Mouse (Mus musculus) cerebellum, adult 2 months (tissue): Measurements from ENCODE around the gene Mettl1. TPM values are rescaled to one million over a fixed set of nuclear protein-coding genes. Genes with fewer than 3 reads are reported as not detected.
"Not testable (repeated sequence)": the region's sequence is repeated elsewhere in the genome, so short reads cannot be mapped to it uniquely, and the experiment has no call there.

ENCODE experiments used
- DNase-seq, 2 experiments: peaks; one replicate each; pipeline ENCODE4 v3.0.0; 2021
- H3K27ac ChIP-seq: fragments of 200-500 bp; 2 replicates; pipeline ENCODE4 v1.5.1; 2012; ENCODE audit warnings: low read length, control low read depth, inconsistent platforms; ENCODE audit not compliant: insufficient read depth
- H3K27me3 ChIP-seq: fragments of 200-500 bp; 2 replicates; pipeline ENCODE4 v1.6.1; 2012; ENCODE audit warnings: inconsistent platforms, mild to moderate bottlenecking, low read length, moderate library complexity; ENCODE audit not compliant: control insufficient read depth, insufficient read depth
- H3K4me1 ChIP-seq: fragments of 200-500 bp; 2 replicates; pipeline ENCODE4 v1.6.1; 2011; ENCODE audit warnings: low read length; ENCODE audit not compliant: control insufficient read depth, insufficient read depth
- H3K4me3 ChIP-seq: fragments of 200-500 bp; replicated peaks from 2 replicates; pipeline ENCODE3; 2011; ENCODE audit warnings: mild to moderate bottlenecking, low read depth, low read length, control low read depth; ENCODE audit not compliant: insufficient read depth
- CTCF ChIP-seq: fragments of 200-500 bp; IDR thresholded peaks from 2 replicates; pipeline ENCODE4 v1.5.1; 2011; ENCODE audit warnings: low read depth, mild to moderate bottlenecking, control low read depth, low read length, moderate library complexity, borderline replicate concordance; ENCODE audit not compliant: insufficient read depth
- POLR2A ChIP-seq: fragments of 200-500 bp; IDR thresholded peaks from 2 replicates; pipeline ENCODE4 v1.6.1; 2011; ENCODE audit warnings: low read length, control low read depth, borderline replicate concordance; ENCODE audit not compliant: insufficient read depth
- WGBS: fragments of 180-500 bp; shearing (Covaris S2); methylation state at CpG from one replicate; pipeline ENCODE4 v1.1.7; 2018; 5-methylcytosine and 5-hydroxymethylcytosine counted together
- polyA plus RNA-seq: library from polyadenylated mRNA; depleted of rRNA; stranded (reverse); fragments of >200 nt; gene quantifications from 2 replicates; pipeline ENCODE4 v1.2.3, GENCODE M21; 2012

Mettl1 gene
- polyA plus RNA-seq, 1 experiment, result 11.8 TPM

- WGBS, result 40% methylated on average over 9 of the region's 9 CpGs
- no peak overlapping the region for H3K27ac ChIP-seq
- no peaks in the 10 kb centered on the region for H3K27me3 ChIP-seq
- TF ChIP-seq CTCF, result no peak
- no peak for TF ChIP-seq POLR2A
- no peak for DNase-seq
- H3K4me1 ChIP-seq, result peaks cover 4% of the 10 kb centered on the region; the same call in 1 of the 2 replicates
- peak overlapping the region; percentile 90 for H3K4me3 ChIP-seq
These were observed 30.0 kb downstream of the Mettl1 start for GRCm38 (mm10) chr10:127071203-127071602.

GRCm38 (mm10) chr10:127072270-127072669 lies 31.1 kb downstream of the Mettl1 start:
- not testable (repeated sequence) for H3K4me1 ChIP-seq, H3K4me3 ChIP-seq, H3K27me3 ChIP-seq, DNase-seq, H3K27ac ChIP-seq
- 68% methylated on average over 4 of the region's 4 CpGs for WGBS

GRCm38 (mm10) chr10:127072969-127073368 lies 31.8 kb downstream of the Mettl1 start:
- DNase-seq, result not testable (repeated sequence)
- WGBS, result 77% methylated on average over 2 of the region's 2 CpGs

GRCm38 (mm10) chr10:127073981-127074380 lies 32.8 kb downstream of the Mettl1 start:
- no peak for TF ChIP-seq POLR2A
- no peak for TF ChIP-seq CTCF
- H3K27ac ChIP-seq, result no peak overlapping the region
- peaks cover 13% of the 10 kb centered on the region for H3K4me1 ChIP-seq
- WGBS, result 93% methylated on average over 1 of the region's 1 CpGs
- no peak overlapping the region for H3K4me3 ChIP-seq
- H3K27me3 ChIP-seq, result no peaks in the 10 kb centered on the region
- DNase-seq, result no peak

More at GRCm38 (mm10) chr10:127072969-127073368, 31.8 kb downstream of the Mettl1 start:
- H3K4me1 ChIP-seq, H3K27ac ChIP-seq, H3K4me3 ChIP-seq, H3K27me3 ChIP-seq: not testable (repeated sequence)

DNA sequence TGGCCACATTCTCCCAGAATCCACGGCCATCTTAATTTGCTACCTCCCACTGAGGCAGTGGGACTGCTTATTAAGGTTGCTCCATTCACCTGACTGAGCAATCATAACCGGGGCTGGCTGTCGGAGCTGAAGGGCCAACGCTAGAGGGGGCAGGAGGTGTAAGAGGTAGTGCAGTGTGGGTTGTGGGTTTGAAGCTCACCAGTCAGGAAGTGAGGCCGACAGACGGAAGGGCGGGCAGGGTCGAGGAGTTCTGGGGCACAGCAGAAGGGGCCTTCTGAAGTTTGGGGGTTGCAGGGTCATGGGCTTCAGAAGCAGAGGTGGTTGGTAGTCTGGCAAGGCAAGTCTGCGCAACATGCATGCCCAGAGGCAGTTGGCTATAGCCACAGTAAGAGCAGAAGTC lies 33.9 kb downstream of the Mettl1 start, which contains the start of gene Agap2:
TSS of gene Agap2 (plus strand) at position 205 of the 400 bp plus-strand sequence.
- H3K4me3 ChIP-seq, result no peak within 1 kb of the TSS
- H3K27me3 ChIP-seq, result no peaks in the 10 kb centered on the region
- no peak for DNase-seq
- H3K27ac ChIP-seq, result no peak within 1 kb of the TSS
- WGBS, result 72% methylated on average over 9 of the region's 9 CpGs
- no peak for TF ChIP-seq POLR2A
- peaks cover 13% of the 10 kb centered on the region for H3K4me1 ChIP-seq

GRCm38 (mm10) chr10:127075651-127076050 lies 34.4 kb downstream of the Mettl1 start:
- Histone ChIP-seq H3K27ac (no peak overlapping the region), H3K4me1 (peaks cover 13% of the 10 kb centered on the region), H3K4me3 (no peak overlapping the region), H3K27me3 (no peaks in the 10 kb centered on the region)
- WGBS, result 57% methylated on average over 8 of the region's 8 CpGs
- TF ChIP-seq POLR2A, result no peak
- no peak for TF ChIP-seq CTCF
- DNase-seq, result no peak

DNA sequence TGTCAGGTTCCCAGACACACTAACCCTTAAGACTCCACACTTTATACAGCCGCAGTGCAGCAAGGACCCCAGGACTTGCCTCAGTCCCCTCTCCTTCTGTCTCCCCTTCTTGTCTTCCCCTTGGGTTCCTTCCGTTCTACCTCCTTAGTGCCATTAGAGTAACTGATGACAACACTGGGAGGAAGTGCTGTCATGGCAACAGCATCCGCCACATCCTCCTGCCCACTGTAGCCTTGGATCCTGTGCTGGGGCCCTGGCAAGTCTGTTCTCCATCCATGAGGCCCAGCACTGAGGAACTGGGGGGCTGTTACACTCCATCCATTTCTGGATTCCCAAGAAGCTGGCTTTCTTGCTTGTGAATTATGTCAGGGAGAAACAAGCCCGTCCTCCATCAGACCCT lies 34.9 kb downstream of the Mettl1 start:
- DNase-seq, result no peak
- no peak overlapping the region for H3K4me3 ChIP-seq
- peaks cover 12% of the 10 kb centered on the region for H3K4me1 ChIP-seq
- TF ChIP-seq CTCF, result no peak
- no peak for TF ChIP-seq POLR2A
- no peaks in the 10 kb centered on the region for H3K27me3 ChIP-seq
- no peak overlapping the region for H3K27ac ChIP-seq
- WGBS, result 46% methylated on average over 4 of the region's 4 CpGs

- Histone ChIP-seq H3K27me3 (no peaks in the 10 kb centered on the region), H3K4me1 (peaks cover 13% of the 10 kb centered on the region), H3K4me3 (no peak overlapping the region), H3K27ac (no peak overlapping the region)
- no peak for DNase-seq
- no peak for TF ChIP-seq POLR2A
- TF ChIP-seq CTCF, result no peak
- 20% methylated on average over 10 of the region's 10 CpGs for WGBS
These were observed 36.3 kb downstream of the Mettl1 start for GRCm38 (mm10) chr10:127077515-127077914.
